Mouse (Mus musculus) stomach, embryonic 16.5 days (tissue): ENCODE results near the gene Shld1. TPM values are rescaled to one million over a fixed set of nuclear protein-coding genes. Genes with fewer than 3 reads are reported as not detected.

ENCODE experiments used
- ATAC-seq: fragments of 200-750 bp; cut with Nextera tagmentation; 2 replicates; pipeline ENCODE4 v1.8.0; 2017; ENCODE audit warnings: moderate number of reproducible peaks, moderate TSS enrichment; ENCODE audit not compliant: insufficient read depth, low FRiP score
- H3K27ac ChIP-seq: fragments of 300-500 bp; sonication (generic); 2 replicates; pipeline ENCODE4 v1.5.1; 2014; ENCODE audit warnings: low read length
- H3K27me3 ChIP-seq: fragments of 300-500 bp; sonication (generic); 2 replicates; pipeline ENCODE4 v1.6.1; 2014; ENCODE audit warnings: low read length, control low read depth, mixed read lengths; ENCODE audit not compliant: control insufficient read depth, insufficient read depth
- H3K36me3 ChIP-seq: fragments of 300-500 bp; sonication (generic); 2 replicates; pipeline ENCODE4 v1.6.1; 2014; ENCODE audit warnings: low read length; ENCODE audit not compliant: control insufficient read depth, insufficient read depth
- H3K4me1 ChIP-seq: fragments of 300-500 bp; sonication (generic); 2 replicates; pipeline ENCODE4 v1.6.1; 2014; ENCODE audit warnings: low read length, control low read depth, mixed read lengths; ENCODE audit not compliant: control insufficient read depth, insufficient read depth
- H3K4me2 ChIP-seq: fragments of 300-500 bp; sonication (generic); 2 replicates; pipeline ENCODE4 v1.6.1; 2014; ENCODE audit warnings: low read depth, low read length, mixed read lengths
- H3K4me3 ChIP-seq: fragments of 300-500 bp; sonication (generic); replicated peaks from 2 replicates; pipeline ENCODE4 v1.5.1; 2014; ENCODE audit warnings: mild to moderate bottlenecking, low read length
- H3K9ac ChIP-seq: fragments of 300-500 bp; sonication (generic); 2 replicates; pipeline ENCODE4 v1.6.1; 2014; ENCODE audit warnings: low read length
- H3K9me3 ChIP-seq: fragments of 300-500 bp; sonication (generic); replicated peaks from 2 replicates; pipeline ENCODE4 v1.6.1; 2016; ENCODE audit warnings: low read length, control low read depth; ENCODE audit not compliant: control insufficient read depth
- WGBS: fragments of 180-500 bp; shearing (Covaris S2); extraction: QIAGEN DNeasy Blood & Tissue Kit; methylation state at CpG from one replicate; pipeline ENCODE4 v1.1.7; 2014; 5-methylcytosine and 5-hydroxymethylcytosine counted together
- polyA plus RNA-seq: library from polyadenylated mRNA; unstranded; fragments of >200 nt; fragmentation: Nextera tagmentation; extraction: Ambion mirVana; gene quantifications from 2 replicates; pipeline ENCODE4 v1.2.1, GENCODE M21; 2015

Gene Shld1
- polyA plus RNA-seq, 1 experiment from 2014 or later: 12.3 TPM

DNA sequence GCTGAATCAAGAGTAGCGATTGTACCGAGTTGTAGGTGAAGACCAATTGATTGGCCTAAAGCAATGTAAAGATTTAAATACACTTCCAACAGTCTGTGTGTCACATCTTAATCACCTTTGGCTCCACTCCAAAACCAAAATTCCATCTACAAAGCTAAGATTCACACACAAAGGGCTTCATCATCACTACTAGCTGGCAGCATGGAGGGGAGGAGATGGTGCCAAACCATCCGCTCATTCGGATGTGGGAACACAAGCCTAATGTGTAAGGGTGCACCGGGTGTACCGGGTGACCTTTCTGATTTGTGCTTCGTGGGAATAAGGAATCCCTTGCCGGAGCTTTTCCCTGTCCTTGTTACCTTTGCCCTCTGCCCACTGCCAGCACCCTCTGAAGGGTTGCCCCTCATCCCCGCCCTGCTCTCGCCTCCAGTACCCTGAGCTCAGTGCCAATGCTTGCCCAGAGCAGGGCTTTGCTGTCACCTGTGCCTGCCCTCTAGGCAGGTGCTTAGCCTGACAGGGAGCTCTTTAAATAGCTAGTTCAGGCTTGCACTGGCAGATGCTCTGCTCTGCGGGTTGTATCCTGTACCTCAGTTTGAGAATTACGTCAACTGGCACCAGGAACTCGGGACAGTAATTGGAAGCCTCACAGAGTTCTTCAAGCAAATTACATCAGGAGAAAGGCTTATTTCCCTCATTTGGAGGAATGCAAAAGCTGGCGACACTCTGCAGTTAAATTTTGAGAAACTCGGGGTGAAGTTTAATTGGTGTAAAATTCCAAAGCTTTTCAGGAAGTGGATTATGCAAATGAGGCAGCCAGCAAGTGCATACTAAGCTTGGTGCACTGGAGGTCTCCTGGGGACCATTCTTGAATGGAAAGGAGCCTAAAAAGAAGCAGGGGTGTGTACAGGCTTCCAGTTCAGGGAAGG is 64.7 kb downstream of the Shld1 start:
- 72% methylated on average over 15 of the region's 15 CpGs for WGBS

DNA sequence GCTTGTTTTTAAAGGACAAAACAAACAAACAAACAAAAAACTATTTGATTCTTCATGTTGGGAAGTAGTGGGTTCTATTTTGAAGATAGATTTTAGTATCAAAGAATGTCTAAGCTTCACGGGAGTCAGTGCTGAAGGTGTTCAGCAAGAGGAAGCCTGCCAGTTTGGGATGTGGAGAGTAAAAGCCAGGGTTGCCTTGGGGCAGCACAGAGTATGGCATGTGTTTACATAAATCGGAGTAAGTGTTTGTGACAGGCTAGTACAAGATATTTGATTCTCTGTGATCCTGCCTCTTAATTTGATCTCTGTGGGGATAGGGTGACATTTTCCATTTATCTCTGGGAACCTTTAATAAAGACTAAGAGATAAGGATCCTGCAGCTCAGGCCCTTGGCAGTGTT is 65.7 kb downstream of the Shld1 start:
- no peaks in the 10 kb centered on the region for H3K27me3 ChIP-seq
- ATAC-seq: no peak
- WGBS: 50% methylated on average over 2 of the region's 2 CpGs
- no peak overlapping the region for H3K27ac ChIP-seq
- no peaks in the 10 kb centered on the region for H3K4me1 ChIP-seq
- H3K36me3 ChIP-seq: no peaks in the 10 kb centered on the region
- H3K4me3 ChIP-seq: no peak overlapping the region
- no peak overlapping the region for H3K9ac ChIP-seq
- no peaks in the 10 kb centered on the region for H3K9me3 ChIP-seq
- H3K4me2 ChIP-seq: no peak overlapping the region

More for the DNA sequence above, 64.7 kb downstream of the Shld1 start:
- no peaks in the 10 kb centered on the region for H3K27me3 ChIP-seq
- no peak overlapping the region for H3K4me2 ChIP-seq
- no peaks in the 10 kb centered on the region for H3K36me3 ChIP-seq
- H3K4me3 ChIP-seq: no peak overlapping the region
- H3K9me3 ChIP-seq: no peaks in the 10 kb centered on the region
- no peaks in the 10 kb centered on the region for H3K4me1 ChIP-seq
- no peak; the same call in 1 of the 2 replicates for ATAC-seq
- no peak overlapping the region for H3K27ac ChIP-seq
- no peak overlapping the region for H3K9ac ChIP-seq

DNA sequence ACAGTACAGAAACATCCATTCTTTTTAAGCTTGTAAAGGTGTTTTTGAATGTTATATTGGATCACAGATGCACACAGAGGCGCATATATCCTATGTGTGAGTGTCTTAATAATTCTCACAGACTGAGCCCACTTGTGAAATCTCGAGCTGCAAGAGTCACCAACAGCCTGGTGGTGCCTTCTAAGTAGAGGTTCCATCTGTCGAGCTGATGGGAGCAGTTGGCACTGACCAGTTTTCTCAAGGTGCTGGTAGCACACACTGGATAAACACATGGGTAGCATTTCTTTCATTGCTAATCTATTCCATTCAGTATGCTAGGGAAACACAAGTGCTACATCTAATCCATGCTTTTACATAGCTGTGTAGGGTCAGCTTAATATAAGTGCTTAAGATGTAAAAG is 66.4 kb downstream of the Shld1 start:
- H3K36me3 ChIP-seq: no peaks in the 10 kb centered on the region
- no peak overlapping the region for H3K4me3 ChIP-seq
- H3K4me2 ChIP-seq: no peak overlapping the region
- H3K27ac ChIP-seq: no peak overlapping the region
- ATAC-seq: no peak
- no peak overlapping the region for H3K9ac ChIP-seq
- no peaks in the 10 kb centered on the region for H3K27me3 ChIP-seq
- 84% methylated on average over 3 of the region's 3 CpGs for WGBS
- no peaks in the 10 kb centered on the region for H3K4me1 ChIP-seq
- H3K9me3 ChIP-seq: no peaks in the 10 kb centered on the region

DNA sequence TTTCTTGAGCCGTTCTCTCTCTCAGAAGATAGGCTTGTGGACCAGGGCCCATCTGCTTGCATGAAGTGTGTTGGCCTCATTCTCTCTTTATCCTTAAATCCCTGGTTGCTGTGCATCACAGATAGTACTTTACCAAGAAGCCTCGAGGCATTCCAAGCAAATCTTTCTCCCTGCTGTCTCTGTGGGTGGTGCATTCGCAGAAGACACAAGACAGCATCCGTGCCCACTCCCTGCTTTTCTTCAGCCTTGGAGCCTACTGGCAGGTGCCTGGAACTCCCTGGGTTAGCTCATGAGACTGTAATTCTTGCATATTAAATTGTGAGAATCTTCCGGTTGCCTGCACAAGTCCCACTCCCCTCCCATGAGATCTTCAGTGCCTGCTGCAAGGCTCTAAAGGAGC is 71.2 kb downstream of the Shld1 start:
- H3K4me3 ChIP-seq: no peak overlapping the region
- no peak overlapping the region for H3K4me2 ChIP-seq
- WGBS: 75% methylated on average over 5 of the region's 5 CpGs
- H3K9me3 ChIP-seq: no peaks in the 10 kb centered on the region
- no peaks in the 10 kb centered on the region for H3K36me3 ChIP-seq
- no peak overlapping the region for H3K9ac ChIP-seq
- no peaks in the 10 kb centered on the region for H3K27me3 ChIP-seq
- H3K27ac ChIP-seq: no peak overlapping the region
- no peak for ATAC-seq
- no peaks in the 10 kb centered on the region for H3K4me1 ChIP-seq

DNA sequence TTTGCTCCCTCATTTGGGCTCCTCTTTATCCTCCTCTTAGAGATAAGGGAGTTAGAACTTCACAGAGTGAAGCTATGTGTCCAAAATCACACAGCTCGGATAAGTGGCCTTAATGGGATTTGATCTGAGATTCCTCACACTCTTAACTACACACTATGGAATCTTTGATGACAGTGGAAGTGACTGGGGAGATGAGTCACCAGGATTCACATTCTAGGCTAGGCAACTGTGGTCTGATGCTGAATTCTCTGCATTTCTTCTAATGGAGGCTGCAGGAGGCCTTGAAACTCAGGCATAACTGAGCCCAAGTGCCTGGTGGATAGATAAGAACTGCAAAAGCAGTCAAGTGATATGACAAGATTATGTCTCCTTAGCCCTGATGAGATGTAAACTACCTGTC is 84.1 kb downstream of the Shld1 start:
- 54% methylated on average over 1 of the region's 1 CpGs for WGBS
- Histone ChIP-seq H3K36me3 (no peaks in the 10 kb centered on the region), H3K4me1 (no peaks in the 10 kb centered on the region), H3K4me3 (no peak overlapping the region), H3K27me3 (no peaks in the 10 kb centered on the region), H3K4me2 (no peak overlapping the region), H3K9me3 (no peaks in the 10 kb centered on the region), H3K9ac (no peak overlapping the region), H3K27ac (no peak overlapping the region)
- no peak for ATAC-seq

DNA sequence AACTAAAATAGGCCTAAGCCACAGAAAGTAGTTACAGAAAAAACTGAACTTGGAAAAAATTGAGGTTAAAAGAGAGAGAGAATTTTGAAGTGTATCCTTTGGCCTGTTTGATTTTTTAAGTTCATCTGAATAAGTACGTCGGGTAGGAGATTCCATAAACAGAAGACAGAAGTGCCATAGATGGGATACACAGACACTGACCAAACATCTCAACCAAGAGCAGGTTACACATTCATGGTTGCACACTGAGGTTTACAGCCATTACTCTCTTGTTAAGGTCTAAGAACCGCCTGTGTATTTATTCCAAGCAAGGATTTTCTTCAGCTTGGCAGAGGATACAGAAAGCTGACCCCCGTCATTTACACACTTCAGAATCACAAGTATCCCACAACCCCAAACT is 94.2 kb downstream of the Shld1 start, which contains the start of gene Chgb:
Gene Chgb (plus strand): TSS at position 301 of the 400 bp plus-strand sequence.
- Histone ChIP-seq H3K36me3 (no peaks in the 10 kb centered on the region), H3K4me1 (peaks cover 3% of the 10 kb centered on the region; the same call in 1 of the 2 replicates), H3K27me3 (0 out of 2 replicates have a peak, but pooled peaks cover 5% of the 10 kb centered on the region), H3K4me2 (peak within 1 kb of the TSS; percentile 70), H3K27ac (no peak within 1 kb of the TSS), H3K4me3 (peak within 1 kb of the TSS; percentile 42), H3K9ac (no peak within 1 kb of the TSS), H3K9me3 (no peaks in the 10 kb centered on the region)
- WGBS: 10% methylated on average over 4 of the region's 4 CpGs
- no peak for ATAC-seq

DNA sequence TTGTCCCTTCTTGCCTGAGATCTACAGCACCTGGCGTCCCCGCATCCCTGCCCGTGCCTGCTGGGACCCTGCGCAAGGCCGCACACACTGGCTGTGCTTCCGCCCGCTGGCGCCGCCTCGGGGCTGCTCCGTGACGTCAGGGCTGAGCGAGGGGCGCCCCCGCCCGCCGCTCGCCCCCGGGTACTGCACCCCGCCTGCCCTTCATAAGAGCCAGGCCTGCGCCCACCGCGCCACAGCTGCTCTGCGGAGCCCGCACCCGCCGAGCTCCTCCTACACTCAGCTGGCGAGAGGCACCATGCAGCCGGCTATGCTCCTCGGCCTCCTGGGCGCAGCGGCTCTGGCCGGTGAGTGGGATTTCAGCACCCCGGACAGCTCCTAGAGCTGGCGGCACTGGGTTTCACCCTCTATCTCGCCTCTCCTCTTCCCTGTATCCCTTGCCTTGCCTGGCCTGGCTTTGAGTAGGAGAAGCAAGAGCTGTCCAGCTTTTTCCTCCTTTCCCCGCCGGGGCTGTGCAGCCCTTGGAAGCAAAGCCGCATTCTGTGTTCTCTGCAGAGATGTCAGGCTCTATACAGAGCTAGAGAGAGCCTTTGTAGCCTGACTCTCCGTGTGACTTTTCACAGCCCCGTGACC is 94.8 kb downstream of the Shld1 start:
- WGBS: 1% methylated on average over 41 of the region's 41 CpGs
- ATAC-seq: peak; percentile 96

DNA sequence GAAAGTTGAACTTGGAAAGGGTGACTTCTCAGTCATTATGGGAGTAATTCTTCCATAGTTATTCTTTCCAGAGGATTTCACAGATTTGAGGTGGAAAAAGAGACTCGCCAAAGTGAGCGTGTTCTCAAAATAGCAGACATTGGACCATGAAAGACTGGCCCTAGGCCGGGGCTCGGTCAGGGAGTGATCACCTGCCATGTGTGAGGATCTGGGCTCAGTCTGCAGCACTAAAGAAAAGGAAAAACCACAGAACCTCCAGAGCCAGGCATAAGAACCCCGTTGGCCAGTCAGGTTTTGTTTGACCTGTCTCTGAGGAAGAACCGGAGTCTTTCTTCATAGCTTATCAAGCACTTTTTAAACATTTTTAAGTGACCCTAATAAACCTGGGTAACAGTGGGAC is 97.3 kb downstream of the Shld1 start:
- H3K36me3 ChIP-seq: no peaks in the 10 kb centered on the region
- H3K9me3 ChIP-seq: no peaks in the 10 kb centered on the region
- WGBS: 70% methylated on average over 6 of the region's 6 CpGs
- no peak overlapping the region for H3K9ac ChIP-seq
- no peak overlapping the region for H3K4me2 ChIP-seq
- no peak for ATAC-seq
- H3K27me3 ChIP-seq: 0 out of 2 replicates have a peak, but pooled peaks cover 5% of the 10 kb centered on the region
- H3K27ac ChIP-seq: no peak overlapping the region
- peaks cover 3% of the 10 kb centered on the region; the same call in 1 of the 2 replicates for H3K4me1 ChIP-seq
- no peak overlapping the region for H3K4me3 ChIP-seq

More for the DNA sequence above, 94.8 kb downstream of the Shld1 start:
- Histone ChIP-seq H3K27ac (no peak overlapping the region), H3K36me3 (no peaks in the 10 kb centered on the region), H3K4me1 (peaks cover 3% of the 10 kb centered on the region; the same call in 1 of the 2 replicates), H3K4me2 (peak overlapping the region; percentile 70), H3K4me3 (peak overlapping the region; percentile 42), H3K27me3 (0 out of 2 replicates have a peak, but pooled peaks cover 5% of the 10 kb centered on the region), H3K9me3 (no peaks in the 10 kb centered on the region), H3K9ac (no peak overlapping the region)
